Mouse (Mus musculus) liver, embryonic 13.5 days (tissue): ENCODE measurements around the gene Rad9a. TPM values are rescaled to one million over a fixed set of nuclear protein-coding genes. Genes with fewer than 3 reads are reported as not detected.

Experiments
- ATAC-seq: fragments of 200-750 bp; cut with Nextera tagmentation; 2 replicates; pipeline ENCODE4 v1.8.0; 2017; ENCODE audit warnings: low read depth, mild to moderate bottlenecking, moderate number of reproducible peaks, moderate library complexity
- DNase-seq: peaks from one replicate; pipeline ENCODE4 v3.0.0; 2022
- H3K27ac ChIP-seq: fragments of 300-500 bp; sonication (generic); 2 replicates; pipeline ENCODE4 v1.5.1; 2015; ENCODE audit warnings: moderate library complexity, mild to moderate bottlenecking, inconsistent platforms
- H3K27me3 ChIP-seq: fragments of 300-500 bp; sonication (generic); 2 replicates; pipeline ENCODE4 v1.6.1; 2015; ENCODE audit warnings: mild to moderate bottlenecking, inconsistent platforms
- H3K36me3 ChIP-seq: fragments of 300-500 bp; sonication (generic); 2 replicates; pipeline ENCODE4 v1.6.1; 2015; ENCODE audit warnings: mild to moderate bottlenecking, inconsistent platforms
- H3K4me1 ChIP-seq: fragments of 300-500 bp; sonication (generic); replicated peaks from 2 replicates; pipeline ENCODE4 v1.6.1; 2015; ENCODE audit warnings: inconsistent platforms
- H3K4me2 ChIP-seq: fragments of 300-500 bp; sonication (generic); 2 replicates; pipeline ENCODE4 v1.6.1; 2015; ENCODE audit warnings: inconsistent platforms, mild to moderate bottlenecking, moderate library complexity
- H3K4me3 ChIP-seq: fragments of 300-500 bp; sonication (generic); replicated peaks from 2 replicates; pipeline ENCODE4 v1.5.1; 2015; ENCODE audit warnings: mild to moderate bottlenecking, inconsistent platforms
- H3K9ac ChIP-seq: fragments of 300-500 bp; sonication (generic); 2 replicates; pipeline ENCODE4 v1.6.1; 2015; ENCODE audit warnings: mild to moderate bottlenecking, inconsistent platforms
- H3K9me3 ChIP-seq: fragments of 300-500 bp; sonication (generic); replicated peaks from 2 replicates; pipeline ENCODE4 v1.6.1; 2016; ENCODE audit warnings: inconsistent platforms
- WGBS: fragments of 180-500 bp; shearing (Covaris S2); methylation state at CpG from one replicate; pipeline ENCODE4 v1.1.7; 2015; ENCODE audit not compliant: insufficient replicate concordance; 5-methylcytosine and 5-hydroxymethylcytosine counted together
- microRNA-seq: library from miRNA; unstranded; fragments of <30 nt; microRNA quantifications from one replicate; pipeline ENCODE4, GENCODE M21; 2016
- polyA plus RNA-seq: library from polyadenylated mRNA; unstranded; fragments of >200 nt; fragmentation: Nextera tagmentation; extraction: Ambion mirVana; gene quantifications from 2 replicates; pipeline ENCODE4 v1.2.1, GENCODE M21; 2015

The Rad9a gene
- polyA plus RNA-seq, 1 experiment from 2014 or later = 17.4 TPM

DNA sequence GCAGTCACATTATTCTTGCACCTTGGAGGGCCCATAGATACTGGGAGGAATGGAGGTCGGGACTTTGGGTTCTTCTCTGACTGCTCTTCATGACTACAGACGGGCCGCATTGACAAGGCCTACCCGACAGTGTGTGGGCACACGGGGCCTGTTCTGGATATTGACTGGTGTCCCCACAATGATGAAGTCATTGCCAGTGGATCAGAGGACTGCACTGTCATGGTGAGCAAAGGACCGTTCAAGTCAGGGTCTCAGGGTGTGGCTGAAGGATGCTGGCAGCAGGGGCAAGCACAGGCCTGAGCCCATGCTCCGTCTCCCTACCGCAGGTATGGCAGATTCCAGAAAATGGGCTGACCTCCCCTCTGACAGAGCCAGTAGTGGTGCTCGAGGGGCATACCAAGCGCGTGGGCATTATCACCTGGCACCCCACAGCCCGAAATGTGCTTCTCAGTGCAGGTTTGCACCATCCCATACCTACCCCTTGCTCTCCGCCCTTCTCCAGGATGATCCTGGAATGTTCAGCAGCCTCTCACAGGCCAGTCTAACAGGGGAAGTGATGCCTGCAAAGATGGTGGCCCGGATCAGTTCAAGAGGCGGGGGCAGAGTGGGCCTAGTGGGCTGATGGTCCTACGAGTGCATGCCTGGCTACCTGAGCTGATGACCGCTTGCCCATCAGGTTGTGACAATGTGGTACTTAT, 51.5 kb downstream of the Rad9a start:
- Histone ChIP-seq H3K27me3 (no peaks in the 10 kb centered on the region), H3K36me3 (peaks cover 40% of the 10 kb centered on the region), H3K4me3 (peak overlapping the region; percentile 86), H3K9ac (no peak overlapping the region), H3K4me2 (peak overlapping the region; percentile 84), H3K27ac (peak overlapping the region; percentile 9; the same call in 1 of the 2 replicates), H3K4me1 (peaks cover 69% of the 10 kb centered on the region), H3K9me3 (0 out of 2 replicates have a peak, but pooled peaks cover 4% of the 10 kb centered on the region)
- 85% methylated on average over 17 of the region's 17 CpGs for WGBS
- DNase-seq (no peak), ATAC-seq (no peak)

DNA sequence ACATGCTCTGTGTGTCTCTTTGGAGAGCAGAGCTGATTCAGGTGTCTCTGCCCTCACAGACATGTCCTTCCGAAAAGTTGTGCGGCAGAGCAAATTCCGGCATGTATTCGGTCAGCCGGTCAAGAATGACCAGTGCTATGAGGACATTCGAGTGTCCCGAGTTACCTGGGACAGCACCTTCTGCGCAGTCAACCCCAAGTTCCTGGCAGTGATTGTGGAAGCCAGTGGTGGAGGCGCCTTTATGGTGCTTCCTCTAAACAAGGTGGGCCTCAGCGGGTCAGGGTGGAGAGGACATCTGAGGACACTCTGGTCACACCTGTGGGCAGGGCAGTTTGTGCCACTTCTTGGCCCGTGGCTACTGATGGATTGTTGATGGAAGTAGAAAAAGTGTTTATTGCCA, 52.2 kb downstream of the Rad9a start:
- Histone ChIP-seq H3K9me3 (0 out of 2 replicates have a peak, but pooled peaks cover 4% of the 10 kb centered on the region), H3K4me2 (peak overlapping the region; percentile 84), H3K4me3 (peak overlapping the region; percentile 86), H3K27me3 (no peaks in the 10 kb centered on the region), H3K27ac (peak overlapping the region; percentile 81), H3K36me3 (peaks cover 40% of the 10 kb centered on the region), H3K9ac (peak overlapping the region; percentile 87), H3K4me1 (peaks cover 63% of the 10 kb centered on the region)
- no peak for ATAC-seq
- WGBS = 74% methylated on average over 11 of the region's 11 CpGs
- no peak for DNase-seq

DNA sequence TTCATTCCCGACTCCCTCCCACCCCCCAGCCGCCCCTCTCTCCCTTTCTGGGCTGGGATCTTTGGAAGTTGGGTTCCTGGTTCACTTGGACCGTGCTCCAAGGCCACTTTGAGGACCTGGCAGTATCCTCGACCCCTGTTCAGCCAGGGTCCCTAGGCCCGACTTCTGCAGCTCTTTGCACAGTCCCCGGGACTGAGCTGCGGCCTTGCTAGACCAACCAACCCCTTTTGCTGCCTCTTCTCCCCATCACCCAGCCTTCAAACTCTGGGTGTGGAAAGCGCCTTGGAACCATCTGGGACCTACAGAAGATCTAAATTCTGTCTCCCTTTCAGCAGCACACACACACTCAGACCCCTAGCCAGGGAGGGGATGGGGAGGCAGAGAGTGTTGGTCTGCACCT, 52.6 kb downstream of the Rad9a start:
- peaks cover 58% of the 10 kb centered on the region for H3K4me1 ChIP-seq
- H3K9me3 ChIP-seq = 0 out of 2 replicates have a peak, but pooled peaks cover 4% of the 10 kb centered on the region
- DNase-seq (no peak), ATAC-seq (peak; percentile 26)
- H3K27me3 ChIP-seq = no peaks in the 10 kb centered on the region
- H3K27ac ChIP-seq = peak overlapping the region; percentile 81
- WGBS = 2% methylated on average over 8 of the region's 8 CpGs
- H3K4me2 ChIP-seq = peak overlapping the region; percentile 84
- H3K4me3 ChIP-seq = peak overlapping the region; percentile 86
- peaks cover 38% of the 10 kb centered on the region for H3K36me3 ChIP-seq
- peak overlapping the region; percentile 87 for H3K9ac ChIP-seq

DNA sequence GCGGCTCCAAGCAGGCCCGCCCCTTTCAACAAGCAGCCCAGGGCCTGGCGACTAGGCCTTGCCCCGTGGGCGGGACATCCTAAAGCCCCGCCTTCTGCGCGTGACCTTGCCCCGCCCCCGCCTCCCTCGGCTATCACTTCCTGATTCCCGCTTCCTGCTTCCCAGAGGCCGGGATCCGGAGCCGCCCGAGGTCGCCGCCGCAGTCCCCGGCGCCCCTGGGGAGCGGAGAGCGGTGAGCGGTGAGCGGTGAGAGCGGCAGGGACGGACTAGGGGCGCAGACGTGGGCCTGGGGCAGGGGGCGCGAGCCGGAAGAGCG, 53.0 kb downstream of the Rad9a start, which contains the start of gene Coro1b:
Coro1b (plus strand) TSS at position 129 of the 316 bp plus-strand sequence.
- Histone ChIP-seq H3K27ac (peak within 1 kb of the TSS; percentile 81), H3K27me3 (no peaks in the 10 kb centered on the region), H3K4me2 (peak within 1 kb of the TSS; percentile 84), H3K9ac (peak within 1 kb of the TSS; percentile 87), H3K36me3 (peaks cover 34% of the 10 kb centered on the region), H3K4me3 (peak within 1 kb of the TSS; percentile 86), H3K9me3 (0 out of 2 replicates have a peak, but pooled peaks cover 4% of the 10 kb centered on the region), H3K4me1 (peaks cover 57% of the 10 kb centered on the region)
- ATAC-seq = peak; percentile 92
- under 1% methylated on average over 33 of the region's 33 CpGs for WGBS
- peak; percentile 92 for DNase-seq

DNA sequence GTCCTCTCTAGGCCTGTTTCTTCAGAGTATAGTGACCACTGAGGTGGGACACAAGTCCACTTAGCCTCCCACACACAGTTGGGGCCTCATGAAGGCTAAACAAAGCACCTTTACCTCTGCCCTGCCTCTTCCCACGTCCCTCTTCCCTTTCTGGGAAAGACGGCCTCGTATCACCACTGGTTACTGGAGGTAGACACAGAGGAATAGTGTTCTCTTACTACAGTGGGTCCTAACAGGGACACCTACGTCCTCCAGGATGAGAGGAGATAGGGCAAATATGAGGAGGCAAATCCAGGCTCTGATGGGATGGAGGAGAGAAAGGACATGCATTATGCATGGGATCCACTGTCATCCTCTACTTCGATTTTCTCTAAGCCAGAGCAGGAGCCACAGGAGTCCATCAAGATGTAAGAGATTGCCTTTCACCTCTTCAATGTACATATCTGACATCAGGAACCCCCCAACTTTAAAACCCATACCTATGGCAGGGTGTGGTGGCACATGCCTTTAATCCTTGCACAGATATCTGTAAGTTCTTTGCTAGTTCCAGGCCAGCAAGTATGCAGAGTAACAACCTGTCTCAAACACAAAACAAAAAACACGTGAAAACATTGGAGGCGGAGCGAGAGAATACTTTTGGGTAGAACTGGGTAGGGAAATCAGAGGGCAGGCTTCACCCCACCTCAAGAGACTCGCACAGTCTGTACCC, 53.5 kb downstream of the Rad9a start:
- 42% methylated on average over 9 of the region's 9 CpGs for WGBS
- peak; percentile 26 for ATAC-seq
- H3K4me3 ChIP-seq = peak overlapping the region; percentile 86
- H3K4me1 ChIP-seq = peaks cover 52% of the 10 kb centered on the region
- peak overlapping the region; percentile 45; the same call in 1 of the 2 replicates for H3K27ac ChIP-seq
- peaks cover 29% of the 10 kb centered on the region for H3K36me3 ChIP-seq
- H3K9ac ChIP-seq = peak overlapping the region; percentile 57
- H3K4me2 ChIP-seq = peak overlapping the region; percentile 84
- 0 out of 2 replicates have a peak, but pooled peaks cover 4% of the 10 kb centered on the region for H3K9me3 ChIP-seq
- DNase-seq = no peak
- no peaks in the 10 kb centered on the region for H3K27me3 ChIP-seq

DNA sequence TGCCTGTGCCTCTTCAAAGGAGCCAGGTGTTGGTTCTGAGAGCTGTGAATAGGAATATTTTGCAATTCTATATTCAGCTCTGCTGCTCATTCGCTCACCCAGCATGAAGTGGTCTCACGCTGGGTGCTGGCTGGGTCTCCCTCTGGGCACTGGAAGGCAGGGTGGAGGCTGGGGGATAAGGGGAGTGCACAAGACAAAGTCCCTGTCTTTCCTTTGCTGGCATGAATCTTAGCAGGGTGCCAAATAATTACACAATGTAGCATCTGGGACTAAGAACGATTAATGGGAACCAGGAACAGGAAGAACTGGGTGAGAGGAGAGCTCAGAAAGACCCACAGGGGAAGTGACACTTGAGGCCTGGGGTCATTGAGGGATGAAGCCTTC, 54.4 kb downstream of the Rad9a start:
- peaks cover 47% of the 10 kb centered on the region for H3K4me1 ChIP-seq
- DNase-seq (no peak), ATAC-seq (no peak)
- no peak overlapping the region for H3K4me2 ChIP-seq
- H3K27me3 ChIP-seq = no peaks in the 10 kb centered on the region
- no peak overlapping the region for H3K9ac ChIP-seq
- H3K9me3 ChIP-seq = 0 out of 2 replicates have a peak, but pooled peaks cover 4% of the 10 kb centered on the region
- H3K27ac ChIP-seq = no peak overlapping the region; the same call in 1 of the 2 replicates
- peaks cover 21% of the 10 kb centered on the region for H3K36me3 ChIP-seq
- 51% methylated on average over 3 of the region's 3 CpGs for WGBS
- no peak overlapping the region for H3K4me3 ChIP-seq

DNA sequence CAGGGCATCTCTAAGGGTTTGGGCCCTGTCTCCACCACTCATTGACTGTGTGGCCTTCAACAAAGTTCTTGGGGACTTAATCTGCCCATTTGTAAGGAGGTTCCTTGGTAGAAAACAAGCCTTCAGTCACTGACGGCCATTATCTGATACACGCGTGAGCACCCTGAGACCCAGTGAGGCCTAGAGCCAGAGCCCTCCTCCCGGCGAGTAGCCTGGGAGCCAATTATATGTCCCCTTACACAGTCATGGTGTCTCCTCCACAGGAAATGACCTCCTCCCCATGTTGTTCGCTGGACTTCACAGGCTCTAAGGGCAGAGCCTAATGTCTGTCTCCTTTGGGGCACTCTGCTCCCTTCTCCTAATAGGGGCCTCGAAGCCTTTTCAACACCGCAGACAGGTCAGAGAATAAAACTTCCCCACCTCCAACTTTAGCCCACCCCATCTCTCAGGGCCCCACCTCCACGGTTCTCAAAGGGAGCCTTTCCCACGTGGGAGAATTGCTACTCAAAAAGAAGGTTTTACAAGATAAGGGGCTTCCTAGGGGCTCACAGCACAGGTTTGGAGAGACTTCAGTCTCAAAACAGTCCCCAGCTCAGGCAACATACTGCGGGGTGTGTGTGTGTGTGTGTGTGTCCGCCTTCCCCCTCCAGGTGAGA, 55.0 kb downstream of the Rad9a start:
- DNase-seq (no peak), ATAC-seq (no peak)
- H3K4me2 ChIP-seq = no peak overlapping the region
- 0 out of 2 replicates have a peak, but pooled peaks cover 4% of the 10 kb centered on the region for H3K9me3 ChIP-seq
- no peak overlapping the region for H3K9ac ChIP-seq
- H3K27me3 ChIP-seq = no peaks in the 10 kb centered on the region
- H3K4me3 ChIP-seq = no peak overlapping the region
- H3K36me3 ChIP-seq = peaks cover 18% of the 10 kb centered on the region
- 62% methylated on average over 12 of the region's 12 CpGs for WGBS
- no peak overlapping the region; the same call in none of the 2 replicates for H3K27ac ChIP-seq
- peaks cover 47% of the 10 kb centered on the region for H3K4me1 ChIP-seq

DNA sequence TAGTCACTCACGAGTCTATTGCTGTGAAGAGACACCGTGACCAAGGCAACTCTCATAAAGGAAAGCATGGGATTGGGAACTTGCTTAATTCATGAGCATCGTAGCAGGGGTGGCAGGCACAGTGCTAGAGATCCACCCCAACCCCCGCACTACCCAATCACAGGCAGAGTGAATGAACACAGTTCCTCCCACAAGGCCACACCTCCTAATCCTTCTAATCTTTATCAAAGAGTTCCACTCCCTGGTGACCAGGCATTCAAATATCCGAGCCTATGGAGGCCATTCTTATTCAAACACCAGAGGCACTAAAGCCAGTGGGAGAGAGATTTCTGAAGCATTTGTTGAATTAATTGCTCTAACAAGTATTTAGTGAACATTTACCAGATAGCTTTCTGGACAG, 55.5 kb downstream of the Rad9a start:
- WGBS = 86% methylated on average over 5 of the region's 5 CpGs
- DNase-seq (no peak), ATAC-seq (no peak)
- Histone ChIP-seq H3K27me3 (no peaks in the 10 kb centered on the region), H3K9me3 (0 out of 2 replicates have a peak, but pooled peaks cover 4% of the 10 kb centered on the region), H3K36me3 (peaks cover 13% of the 10 kb centered on the region), H3K4me1 (peaks cover 45% of the 10 kb centered on the region), H3K27ac (no peak overlapping the region), H3K4me3 (no peak overlapping the region), H3K9ac (no peak overlapping the region), H3K4me2 (no peak overlapping the region)

Small RNA genes lying within 50 kb of the gene (microRNA-seq; reads per million reads assigned to microRNA genes)
- not detected for gene Gm26115

Other genes starting within 250 kb of the Rad9a start
- not detected in 2 replicates for gene Aldh3b3, start 243.0 kb downstream of the Rad9a start, polyA plus RNA-seq
- 0.30 and 0.45 TPM in 2 replicates for gene Aldh3b2, start 229.3 kb downstream of the Rad9a start, polyA plus RNA-seq
- 9.5 and 10.2 TPM in 2 replicates for gene Acy3, start 215.1 kb downstream of the Rad9a start, polyA plus RNA-seq
- gene Tbx10, start 208.9 kb downstream of the Rad9a start, polyA plus RNA-seq = 0.47 and 0.54 TPM in 2 replicates
- gene Nudt8, start 201.1 kb downstream of the Rad9a start, polyA plus RNA-seq = 13.8 and 15.9 TPM in 2 replicates
- gene Gm49405, start 201.0 kb downstream of the Rad9a start, polyA plus RNA-seq = 0.55 and 0.59 TPM in 2 replicates
- gene Doc2g, start 198.3 kb downstream of the Rad9a start, polyA plus RNA-seq = 0.80 and 0.82 TPM in 2 replicates
- 171 and 174 TPM in 2 replicates for gene Ndufv1, start 188.9 kb downstream of the Rad9a start, polyA plus RNA-seq
- 629 and 652 TPM in 2 replicates for gene Gstp1, start 163.7 kb downstream of the Rad9a start, polyA plus RNA-seq
- 7.7 and 11.2 TPM in 2 replicates for gene Gstp2, start 155.6 kb downstream of the Rad9a start, polyA plus RNA-seq
- gene Gstp3, start 142.1 kb downstream of the Rad9a start, polyA plus RNA-seq = 28.0 and 28.3 TPM in 2 replicates
- 0.43 and 0.67 TPM in 2 replicates for gene Cabp2, start 120.1 kb downstream of the Rad9a start, polyA plus RNA-seq
- 94.3 and 94.7 TPM in 2 replicates for gene Cdk2ap2, start 104.5 kb downstream of the Rad9a start, polyA plus RNA-seq
- gene Pitpnm1, start 101.7 kb downstream of the Rad9a start, polyA plus RNA-seq = 2.8 and 3.1 TPM in 2 replicates
- 37.7 and 38.9 TPM in 2 replicates for gene Aip, start 75.8 kb downstream of the Rad9a start, polyA plus RNA-seq
- gene Gpr152, start 61.9 kb downstream of the Rad9a start, polyA plus RNA-seq = 0.02 TPM in 1 of 2 replicates, not detected in the other
- gene Cabp4, start 57.6 kb downstream of the Rad9a start, polyA plus RNA-seq = 0.07 and 0.13 TPM in 2 replicates
- gene Coro1b, start 53.0 kb downstream of the Rad9a start, polyA plus RNA-seq = 70.7 and 72.6 TPM in 2 replicates
- gene Ptprcap, start 48.1 kb downstream of the Rad9a start, polyA plus RNA-seq = 18.8 and 21.3 TPM in 2 replicates
- gene Rps6kb2, start 38.3 kb downstream of the Rad9a start, polyA plus RNA-seq = 30.0 and 34.2 TPM in 2 replicates
- gene Carns1, start 26.2 kb downstream of the Rad9a start, polyA plus RNA-seq = 0.38 and 0.43 TPM in 2 replicates
- 3.7 TPM in 2 replicates for gene Tbc1d10c, start 10.4 kb downstream of the Rad9a start, polyA plus RNA-seq
- gene Ppp1ca, start 9.6 kb downstream of the Rad9a start, polyA plus RNA-seq = 517 and 527 TPM in 2 replicates
- gene Clcf1, start 12.6 kb upstream of the Rad9a start, polyA plus RNA-seq = 0.35 and 0.46 TPM in 2 replicates
- not detected in 2 replicates for gene AC109138.7, start 12.7 kb upstream of the Rad9a start, polyA plus RNA-seq
- 8.3 and 12.3 TPM in 2 replicates for gene Pold4, start 30.2 kb upstream of the Rad9a start, polyA plus RNA-seq
- 1.3 and 1.7 TPM in 2 replicates for gene Ssh3, start 67.5 kb upstream of the Rad9a start, polyA plus RNA-seq
- 0.57 and 0.74 TPM in 2 replicates for gene Ankrd13d, start 81.5 kb upstream of the Rad9a start, polyA plus RNA-seq
- gene Grk2, start 104.6 kb upstream of the Rad9a start, polyA plus RNA-seq = 10.1 and 10.3 TPM in 2 replicates
- gene Kdm2a, start 196.6 kb upstream of the Rad9a start, polyA plus RNA-seq = 10.9 and 15.4 TPM in 2 replicates
- gene Rhod, start 237.8 kb upstream of the Rad9a start, polyA plus RNA-seq = 6.5 and 6.7 TPM in 2 replicates